Comparison of ENCODE assay signal across 33 mouse cellular contexts in the genomic region with DNA sequence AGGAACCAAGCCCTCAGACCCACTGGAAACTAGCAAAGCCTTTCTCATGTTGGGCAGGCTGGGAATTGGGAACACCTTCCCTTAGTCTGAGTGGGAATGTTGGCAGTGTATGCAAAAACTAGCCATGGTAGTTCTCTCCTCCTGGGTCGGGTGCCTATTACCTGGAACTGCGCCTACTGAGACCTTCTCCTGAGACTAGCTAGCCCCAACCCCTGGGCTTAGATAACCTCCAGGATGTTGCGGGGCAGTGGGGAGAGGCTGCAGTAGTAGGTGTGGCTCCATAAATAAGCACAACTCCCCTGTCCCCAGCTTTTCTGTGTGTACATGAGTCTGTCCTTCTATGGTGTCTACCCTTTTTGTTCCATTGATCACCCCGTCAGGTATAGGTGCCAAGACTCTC. TPM values are rescaled to one million over a fixed set of nuclear protein-coding genes. Genes with fewer than 3 reads are reported as not detected.
DNase-seq lines count a peak whose midpoint lies in the region; ATAC-seq and TF ChIP-seq lines count a peak whose summit lies in the region.
"Had no signal": no experiment of that assay in that cellular context is flagged by ENCODE, and none has a peak within 500 bp of the region (broad histone marks: within the 10 kb centered on the region; RNA-seq: fewer than 3 reads in every experiment).

No protein-coding gene starts in this region.

- no peak for DNase-seq in heart, adult 18-20 months
- peak; percentile 69 for DNase-seq in MEL (ENCODE audit: low read depth, low spot score)
- DNase-seq in liver, embryonic 13.5 days, result no peak
- no peak for DNase-seq in cerebellum, adult 9-10 months
- DNase-seq in lung, postnatal 36 days, result no peak
- DNase-seq in midbrain, embryonic 14.5 days, result no peak
- DNase-seq: adrenal gland, postnatal 25 days; B cell, adult 2 months; cerebellum, adult 11-12 months; cerebellum, postnatal 14 days; gastrocnemius, postnatal 14 days; heart, postnatal 10 days; kidney, adult 8-10 months; kidney, postnatal 10 days; layer of hippocampus, postnatal 36 days; left cerebral cortex, postnatal 4 days; lung, adult 2 months; lung, postnatal 10 days; right cerebral cortex, postnatal 25 days; thymus, postnatal 36 days had no signal

- H3K27ac ChIP-seq in heart, embryonic 13.5 days (replicated peaks), result no peak overlapping the region
- peak overlapping the region; percentile 99 for H3K27ac ChIP-seq in MEL (ENCODE audit: control insufficient read depth, low read depth, low read length)
- peak overlapping the region; percentile 68 for H3K27ac ChIP-seq in liver, embryonic 13.5 days
- H3K27ac ChIP-seq in midbrain, embryonic 14.5 days (replicated peaks; ENCODE audit: low read depth, low read length), result no peak overlapping the region
- H3K27ac ChIP-seq: embryonic facial prominence, embryonic 10.5 days; embryonic facial prominence, embryonic 15.5 days; forebrain, embryonic 13.5 days; hindbrain, postnatal 0 days; stomach, postnatal 0 days had no signal

- no peak for TF ChIP-seq RAD21 in MEL (IDR thresholded peaks at IDR 0.05; ENCODE audit: low read depth, low read length)

- WGBS in heart, embryonic 13.5 days, result 57% methylated on average over 4 of the region's 4 CpGs
- WGBS in liver, embryonic 13.5 days (ENCODE audit: insufficient replicate concordance), result 37% methylated on average over 4 of the region's 4 CpGs
- 83% methylated on average over 4 of the region's 4 CpGs for WGBS in midbrain, embryonic 14.5 days

- H3K4me2 ChIP-seq in heart, embryonic 13.5 days, result no peak overlapping the region
- peak overlapping the region; percentile 33 for H3K4me2 ChIP-seq in liver, embryonic 13.5 days
- H3K4me2 ChIP-seq in midbrain, embryonic 14.5 days (ENCODE audit: low read length), result no peak overlapping the region
- H3K4me2 ChIP-seq: embryonic facial prominence, embryonic 15.5 days; forebrain, embryonic 13.5 days; heart, embryonic 12.5 days had no signal

- no peak overlapping the region for H3K4me3 ChIP-seq in heart, embryonic 13.5 days
- peak overlapping the region; percentile 53 to 68 for H3K4me3 ChIP-seq in MEL (ENCODE audit: control insufficient read depth in 1 of 2, insufficient read depth in 1 of 2, low read depth in 2 of 2, low read length in 2 of 2)
- no peak overlapping the region for H3K4me3 ChIP-seq in liver, embryonic 13.5 days (replicated peaks)
- no peak overlapping the region for H3K4me3 ChIP-seq in midbrain, embryonic 14.5 days (replicated peaks; ENCODE audit: low read depth, low read length)
- H3K4me3 ChIP-seq: embryonic facial prominence, embryonic 10.5 days; embryonic facial prominence, embryonic 15.5 days; forebrain, embryonic 13.5 days; heart, embryonic 12.5 days had no signal

- no peak for TF ChIP-seq EP300 in MEL (IDR thresholded peaks at IDR 0.05; ENCODE audit: low read depth in 1 of 2, low read length in 2 of 2)

- no peaks in the 10 kb centered on the region for H3K9me3 ChIP-seq in heart, embryonic 13.5 days
- no peaks in the 10 kb centered on the region for H3K9me3 ChIP-seq in MEL (replicated peaks; ENCODE audit: insufficient read depth, low read length)
- no peaks in the 10 kb centered on the region for H3K9me3 ChIP-seq in liver, embryonic 13.5 days (replicated peaks)
- no peaks in the 10 kb centered on the region for H3K9me3 ChIP-seq in midbrain, embryonic 14.5 days (ENCODE audit: control insufficient read depth, low read length)
- H3K9me3 ChIP-seq: embryonic facial prominence, embryonic 10.5 days; embryonic facial prominence, embryonic 15.5 days; forebrain, embryonic 13.5 days; heart, embryonic 12.5 days had no signal

- TF ChIP-seq POLR2A in MEL (IDR thresholded peaks at IDR 0.05; ENCODE audit: control insufficient read depth in 1 of 2, insufficient read depth in 1 of 2, low read depth in 1 of 2, low read length in 2 of 2, poor library complexity in 1 of 2), result peak in 1 of 2 experiments; percentile 37; a peak in 1 of 4 replicates

- H3K4me1 ChIP-seq in heart, embryonic 13.5 days, result peaks cover 10% of the 10 kb centered on the region
- peaks cover 9 to 28% of the 10 kb centered on the region in 2 experiments for H3K4me1 ChIP-seq in MEL (ENCODE audit: control insufficient read depth in 1 of 2, insufficient read depth in 2 of 2, low read length in 2 of 2)
- peaks cover 62% of the 10 kb centered on the region for H3K4me1 ChIP-seq in liver, embryonic 13.5 days (replicated peaks)
- peaks cover 6% of the 10 kb centered on the region; the same call in 1 of the 2 replicates for H3K4me1 ChIP-seq in midbrain, embryonic 14.5 days (ENCODE audit: control insufficient read depth, insufficient read depth, low read length)

- TF ChIP-seq CTCF in MEL (IDR thresholded peaks at IDR 0.05 in 2 of 3, conservative IDR thresholded peaks at IDR 0.05 in 1 of 3; ENCODE audit: control insufficient read depth in 1 of 3, insufficient read depth in 1 of 3, low read depth in 2 of 3, low read length in 3 of 3, poor library complexity in 1 of 3, severe bottlenecking in 1 of 3), result no peak

- no peaks in the 10 kb centered on the region for H3K27me3 ChIP-seq in heart, embryonic 13.5 days (replicated peaks)
- H3K27me3 ChIP-seq in MEL (ENCODE audit: control insufficient read depth in 1 of 2, insufficient read depth in 2 of 2, low read length in 2 of 2), result no peaks in the 10 kb centered on the region
- H3K27me3 ChIP-seq in liver, embryonic 13.5 days, result no peaks in the 10 kb centered on the region
- no peaks in the 10 kb centered on the region for H3K27me3 ChIP-seq in midbrain, embryonic 14.5 days (ENCODE audit: control insufficient read depth, insufficient read depth, low read length)
- H3K27me3 ChIP-seq: embryonic facial prominence, embryonic 15.5 days; forebrain, embryonic 13.5 days; heart, embryonic 12.5 days had no signal

- H3K79me2 ChIP-seq in MEL (ENCODE audit: control insufficient read depth, insufficient read depth, low read length, poor library complexity), result peaks cover 50% of the 10 kb centered on the region

- no peaks in the 10 kb centered on the region for H3K36me3 ChIP-seq in heart, embryonic 13.5 days
- H3K36me3 ChIP-seq in MEL (ENCODE audit: control insufficient read depth in 1 of 2, insufficient read depth in 2 of 2, low read length in 2 of 2), result peaks cover 0 to 36% of the 10 kb centered on the region in 2 experiments; a peak in 2 of 4 replicates
- no peaks in the 10 kb centered on the region for H3K36me3 ChIP-seq in liver, embryonic 13.5 days
- no peaks in the 10 kb centered on the region for H3K36me3 ChIP-seq in midbrain, embryonic 14.5 days (ENCODE audit: control insufficient read depth, insufficient read depth, low read length)
- H3K36me3 ChIP-seq: embryonic facial prominence, embryonic 10.5 days; embryonic facial prominence, embryonic 15.5 days; heart, embryonic 12.5 days had no signal

- no peak for ATAC-seq in heart, embryonic 13.5 days (ENCODE audit: extremely low read depth, insufficient number of reproducible peaks, low FRiP score, low TSS enrichment)
- ATAC-seq in liver, embryonic 13.5 days (ENCODE audit: low read depth), result no peak
- no peak for ATAC-seq in midbrain, embryonic 14.5 days (ENCODE audit: low FRiP score, low TSS enrichment)
- ATAC-seq: forebrain, embryonic 13.5 days; hindbrain, postnatal 0 days; intestine, embryonic 16.5 days; midbrain, embryonic 16.5 days had no signal

- 0 out of 2 replicates have a peak overlapping the region, but pooled peaks have one; percentile 10 for H3K9ac ChIP-seq in heart, embryonic 13.5 days
- H3K9ac ChIP-seq in MEL (ENCODE audit: control insufficient read depth, low read depth, low read length, poor library complexity, severe bottlenecking), result peak overlapping the region; percentile 70
- peak overlapping the region; percentile 49 for H3K9ac ChIP-seq in liver, embryonic 13.5 days
- no peak overlapping the region for H3K9ac ChIP-seq in midbrain, embryonic 14.5 days (replicated peaks; ENCODE audit: low read length)
- H3K9ac ChIP-seq: embryonic facial prominence, embryonic 15.5 days; forebrain, embryonic 13.5 days; heart, embryonic 12.5 days had no signal

TF ChIP-seq in MEL, 35 proteins besides CTCF, POLR2A, EP300 and RAD21 (continues in another document):
- TF ChIP-seq NELFE (IDR thresholded peaks at IDR 0.05; ENCODE audit: low read depth, low read length) (no peak), HCFC1 (IDR thresholded peaks at IDR 0.05; ENCODE audit: low read depth, low read length) (no peak), TCF12 (IDR thresholded peaks at IDR 0.05; ENCODE audit: low read depth, low read length) (0 out of 2 replicates have a peak, but pooled peaks have one; percentile 10), JUND (IDR thresholded peaks at IDR 0.05; ENCODE audit: low read depth, low read length) (no peak), MYB (IDR thresholded peaks at IDR 0.05; ENCODE audit: low read depth, low read length) (no peak), USF2 (IDR thresholded peaks at IDR 0.05; ENCODE audit: borderline replicate concordance in 1 of 2, insufficient read depth in 1 of 2, low read depth in 1 of 2, low read length in 2 of 2) (no peak)

RNA-seq across cellular contexts. Expression of gene Hnrnpf, which starts 2.4 kb away (rescaled TPM):
- 440 and 506 TPM in 2 replicates for polyA plus RNA-seq in heart, embryonic 13.5 days (2015; fragmentation: Nextera tagmentation; extraction: Ambion mirVana)
- 100 to 1,000 TPM; 193 to 194 TPM for total RNA-seq in heart, adult 18-20 months (2021)
- 868 and 882 TPM in 2 replicates for total RNA-seq in MEL (2012; rRNA removed)
- polyA plus RNA-seq in MEL (2012; ENCODE audit: insufficient read depth in 1 of 2, insufficient read length in 2 of 2, low read depth in 1 of 2, low replicate concordance in 2 of 2, missing spikeins in 1 of 2), result 1,000 to 10,000 TPM in 1 of 2 experiments, 100 to 1,000 TPM in 1; 722 to 2,287 TPM
- polyA plus RNA-seq in liver, embryonic 13.5 days (2015; fragmentation: Nextera tagmentation; extraction: Ambion mirVana), result 594 and 691 TPM in 2 replicates
- polyA plus RNA-seq in midbrain, embryonic 14.5 days (2014; fragmentation: Nextera tagmentation; extraction: Ambion mirVana), result 215 and 312 TPM in 2 replicates

RNA-seq across cellular contexts. Expression of gene Fxyd4, which starts 34.9 kb away (rescaled TPM):
- 1.9 and 2.5 TPM in 2 replicates for polyA plus RNA-seq in heart, embryonic 13.5 days (2015; fragmentation: Nextera tagmentation; extraction: Ambion mirVana)
- total RNA-seq in heart, adult 18-20 months (2021), result not detected
- not detected in 2 replicates for total RNA-seq in MEL (2012; rRNA removed)
- under 1 TPM in 1 of 2 experiments, not detected in 1; 0.22 TPM for polyA plus RNA-seq in MEL (2012; ENCODE audit: insufficient read depth in 1 of 2, insufficient read length in 2 of 2, low read depth in 1 of 2, low replicate concordance in 2 of 2, missing spikeins in 1 of 2)
- polyA plus RNA-seq in liver, embryonic 13.5 days (2015; fragmentation: Nextera tagmentation; extraction: Ambion mirVana), result 0.37 and 0.38 TPM in 2 replicates
- polyA plus RNA-seq in midbrain, embryonic 14.5 days (2014; fragmentation: Nextera tagmentation; extraction: Ambion mirVana), result 1.4 and 1.7 TPM in 2 replicates
- total RNA-seq: adrenal gland, adult 18-20 months; adrenal gland, postnatal 25 days; gastrocnemius, postnatal 14 days; granulocyte monocyte progenitor cell, adult 5-6 weeks; heart, postnatal 10 days; hindbrain, postnatal 0 days; layer of hippocampus, postnatal 36 days; left cerebral cortex, postnatal 4 days; neutrophil, adult 5-6 weeks had no signal
- polyA plus RNA-seq: large intestine, adult 2 months had no signal

RNA-seq across cellular contexts. Expression of gene Zfp239, which starts 40.7 kb away (rescaled TPM):
- polyA plus RNA-seq in heart, embryonic 13.5 days (2015; fragmentation: Nextera tagmentation; extraction: Ambion mirVana), result 2.0 and 2.1 TPM in 2 replicates
- total RNA-seq in heart, adult 18-20 months (2021), result under 1 TPM; 0.17 to 0.18 TPM
- total RNA-seq in MEL (2012; rRNA removed), result 17.9 and 20.4 TPM in 2 replicates
- polyA plus RNA-seq in MEL (2012; ENCODE audit: insufficient read depth in 1 of 2, insufficient read length in 2 of 2, low read depth in 1 of 2, low replicate concordance in 2 of 2, missing spikeins in 1 of 2), result 10 to 100 TPM in 1 of 2 experiments, not detected in 1; 18.6 TPM
- 3.0 and 4.1 TPM in 2 replicates for polyA plus RNA-seq in liver, embryonic 13.5 days (2015; fragmentation: Nextera tagmentation; extraction: Ambion mirVana)
- polyA plus RNA-seq in midbrain, embryonic 14.5 days (2014; fragmentation: Nextera tagmentation; extraction: Ambion mirVana), result 10.1 and 13.2 TPM in 2 replicates

Comparison
In these comparisons a context has a peak if more than half of its experiments do, and no peak if none do; other contexts are left out.
1. H3K27ac ChIP-seq: peak in MEL (single experiment) and liver, embryonic 13.5 days (single experiment); none in heart, embryonic 13.5 days (single experiment) and midbrain, embryonic 14.5 days (single experiment).
2. H3K4me3 ChIP-seq: peak in MEL (2 of 2); none in heart, embryonic 13.5 days (single experiment), liver, embryonic 13.5 days (single experiment) and midbrain, embryonic 14.5 days (single experiment).